Mouse (Mus musculus): ENCODE measurements around the gene Ctnnd2. TPM values are rescaled to one million over a fixed set of nuclear protein-coding genes. Genes with fewer than 3 reads are reported as not detected.

Ctnnd2 gene
- total RNA-seq, 4 experiments from 2014 or later = 232 to 241 (median 238) TPM

DNA sequence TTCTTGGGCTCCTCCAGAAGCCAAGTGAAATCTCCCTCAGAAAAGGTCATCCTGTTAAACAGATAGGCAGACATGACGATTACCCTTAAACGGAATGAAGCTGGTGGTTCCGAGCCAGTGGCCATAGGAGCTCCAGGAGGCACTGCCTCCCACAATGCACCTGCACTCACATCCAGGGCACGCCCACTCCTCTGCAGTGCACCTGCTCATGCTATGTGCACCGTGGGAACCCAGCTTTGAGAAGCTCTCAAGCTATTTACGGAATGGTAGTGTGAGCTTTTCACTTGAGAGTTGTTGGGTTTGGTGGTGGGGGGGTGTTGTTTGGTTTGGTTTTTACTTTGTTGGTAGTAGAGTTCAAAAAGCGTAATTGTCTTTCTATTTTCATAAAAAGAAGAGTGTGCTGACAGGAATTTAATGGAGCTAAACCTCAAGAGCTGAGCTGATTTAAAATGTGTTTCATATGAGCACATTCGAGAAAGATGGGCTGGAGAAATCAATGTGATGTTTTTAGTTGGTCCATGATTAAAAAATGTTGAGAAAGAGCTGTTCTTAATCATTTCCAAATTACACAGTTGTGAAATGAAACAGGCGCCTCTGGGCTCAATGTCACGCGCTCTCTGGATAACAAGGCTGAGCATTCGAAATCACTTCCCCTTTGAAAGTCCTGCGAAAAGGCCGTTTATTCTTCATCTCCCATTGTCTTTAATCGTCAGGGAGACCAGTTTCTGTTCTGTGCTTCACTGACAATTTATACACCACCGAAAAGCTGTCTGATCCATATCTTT lies 802.8 kb downstream of the Ctnnd2 start:
- DNase-seq (ENCODE audit: low spot score in 2 of 2) = peak in 1 of 2 experiments; percentile 69

DNA sequence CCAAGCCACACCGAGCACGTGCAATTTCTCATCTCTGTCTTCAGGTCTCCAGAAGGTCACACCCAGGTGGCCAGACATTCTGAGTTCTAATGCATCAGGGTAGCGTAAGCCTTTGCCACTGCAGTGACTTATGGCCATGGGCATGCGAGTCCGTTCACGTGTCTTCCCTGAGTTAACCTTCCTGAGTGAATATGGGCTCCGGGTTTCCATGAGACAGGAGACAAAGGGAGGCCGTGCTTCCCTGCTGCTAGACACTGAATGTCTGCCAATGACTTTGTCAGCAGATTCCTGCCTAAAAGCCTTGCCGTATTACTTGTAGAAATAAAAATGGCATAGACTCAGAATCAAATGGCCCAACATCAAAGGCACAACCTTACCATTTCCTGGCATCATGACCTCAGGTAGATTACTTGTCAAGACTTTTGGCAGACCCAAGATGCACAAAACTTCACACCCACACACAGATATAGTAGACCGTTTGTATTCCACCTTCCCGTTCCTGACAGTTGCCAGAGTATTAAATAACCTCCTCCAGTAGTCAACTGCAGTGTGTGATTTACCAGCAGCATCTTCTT lies 804.9 kb downstream of the Ctnnd2 start:
- DNase-seq (ENCODE audit: low spot score in 2 of 2) = peak in 1 of 2 experiments; percentile 17

DNA sequence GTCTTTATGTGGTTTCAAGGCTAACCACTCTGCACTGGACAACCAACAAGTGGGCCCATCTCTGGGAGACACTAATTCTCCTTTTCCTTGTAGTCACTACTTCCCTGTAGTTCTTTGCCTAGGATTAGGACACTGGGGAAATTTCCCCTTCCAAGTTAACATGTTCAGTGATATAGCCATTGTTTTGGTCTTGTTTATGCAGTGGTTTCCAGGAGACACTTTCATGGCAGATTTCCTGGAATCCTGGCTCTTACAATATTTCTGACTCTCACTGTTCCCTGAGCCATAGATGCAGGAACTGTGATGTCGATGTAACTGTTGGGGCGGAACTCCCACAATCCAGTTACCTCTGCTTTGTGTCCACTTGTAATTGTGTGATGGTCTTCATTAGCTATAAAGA lies 814.5 kb downstream of the Ctnnd2 start:
- DNase-seq (ENCODE audit: low spot score in 2 of 2) = no peak

DNA sequence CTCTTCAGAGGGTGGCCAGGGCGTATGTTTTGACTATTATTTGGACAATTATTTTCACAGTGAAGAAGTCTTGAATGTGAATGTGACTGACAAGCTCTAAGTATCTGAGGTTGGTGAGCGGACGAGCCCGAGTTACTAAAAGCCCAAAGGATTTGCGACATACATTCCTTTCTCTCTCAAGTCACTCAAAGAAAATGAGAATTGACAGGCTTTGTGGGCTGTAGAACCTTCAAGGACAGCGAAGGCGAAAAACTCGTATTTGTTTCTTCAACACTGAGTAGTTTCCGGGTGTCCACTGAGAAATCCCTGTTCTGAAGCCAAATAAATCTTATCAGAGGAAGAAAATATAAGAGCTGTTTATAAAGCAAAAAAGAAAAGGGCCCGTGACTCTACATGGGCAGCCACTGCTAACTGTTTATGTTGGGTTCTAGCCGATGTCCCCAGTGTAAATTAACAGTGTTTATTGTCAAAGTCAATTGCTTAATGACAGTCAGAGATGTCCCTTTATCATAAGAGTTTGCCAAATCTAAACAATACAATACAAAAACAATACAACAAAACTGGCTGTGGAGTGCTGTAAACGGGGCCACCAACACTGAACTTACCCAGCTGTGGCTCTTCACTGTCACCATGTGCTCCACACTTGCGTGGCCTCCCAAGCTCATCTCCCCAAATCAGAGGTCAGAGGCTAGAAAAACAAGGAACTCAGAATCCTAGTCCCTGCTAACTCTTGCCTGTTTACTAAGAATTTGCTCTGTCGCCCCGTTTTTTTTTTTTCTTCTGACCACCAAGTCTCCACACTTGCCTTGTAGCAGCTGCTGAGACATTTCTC lies 818.2 kb downstream of the Ctnnd2 start:
- DNase-seq (ENCODE audit: low spot score in 2 of 2) = no peak

- peak in 1 of 2 experiments; percentile 30 for DNase-seq (ENCODE audit: low spot score in 2 of 2)
These were observed 820.0 kb downstream of the Ctnnd2 start for GRCm38 (mm10) chr15:30992357-30992756.

- no peak for DNase-seq (ENCODE audit: low spot score in 2 of 2)
These were observed 820.5 kb downstream of the Ctnnd2 start for GRCm38 (mm10) chr15:30992901-30993300.

- no peak for DNase-seq (ENCODE audit: low spot score in 2 of 2)
These were observed 823.0 kb downstream of the Ctnnd2 start for GRCm38 (mm10) chr15:30995346-30995745.

GRCm38 (mm10) chr15:31004468-31004867 lies 832.1 kb downstream of the Ctnnd2 start:
- DNase-seq (ENCODE audit: low spot score in 2 of 2) = no peak

DNA sequence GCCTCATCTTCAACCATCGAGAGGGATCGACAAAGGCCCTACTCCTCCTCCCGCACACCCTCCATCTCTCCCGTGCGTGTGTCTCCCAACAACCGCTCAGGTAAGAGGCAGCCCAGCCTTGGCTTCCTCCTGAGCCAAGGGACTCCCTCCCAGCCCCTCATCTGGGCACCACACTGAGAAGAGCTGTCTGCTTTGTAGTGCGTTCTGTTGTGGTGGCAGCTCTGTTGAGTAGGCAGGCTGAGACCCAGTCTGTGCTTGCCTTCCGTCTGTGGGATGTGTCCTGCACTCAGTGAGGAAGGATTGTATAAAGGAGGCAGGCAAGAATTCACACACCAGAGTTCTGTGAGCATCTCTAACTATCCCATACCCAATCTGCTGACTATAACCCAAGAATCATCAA lies 832.6 kb downstream of the Ctnnd2 start:
- no peak for DNase-seq (ENCODE audit: low spot score in 2 of 2)

GRCm38 (mm10) chr15:31006050-31006824 lies 833.8 kb downstream of the Ctnnd2 start:
- no peak for DNase-seq (ENCODE audit: low spot score in 2 of 2)

- DNase-seq (ENCODE audit: low spot score in 2 of 2) = no peak
These were observed 834.4 kb downstream of the Ctnnd2 start for GRCm38 (mm10) chr15:31006825-31007157.

- no peak for DNase-seq (ENCODE audit: low spot score in 2 of 2)
These were observed 836.2 kb downstream of the Ctnnd2 start for GRCm38 (mm10) chr15:31008594-31008993.

DNA sequence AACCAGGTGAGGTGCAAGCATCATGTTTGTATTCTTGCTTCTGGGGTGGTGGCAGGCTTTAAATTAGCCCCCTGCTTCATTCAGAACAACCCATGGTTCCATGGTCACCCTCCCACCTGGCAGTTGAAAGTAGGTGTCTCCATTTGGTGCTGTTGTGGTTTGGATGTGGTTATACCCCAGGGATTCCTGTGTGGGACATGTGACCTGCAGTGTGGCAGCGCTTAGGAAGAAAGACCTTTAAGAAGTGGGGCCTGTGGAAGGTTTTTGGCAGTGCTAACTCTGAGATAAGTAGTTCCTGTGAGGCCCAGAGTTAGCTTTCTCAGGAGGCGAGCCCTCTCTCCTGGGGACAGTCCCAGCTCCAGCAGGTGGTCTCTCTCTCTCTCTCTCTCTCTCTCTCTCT lies 848.4 kb downstream of the Ctnnd2 start:
- DNase-seq (ENCODE audit: low spot score in 2 of 2) = no peak

GRCm38 (mm10) chr15:31022012-31022411 lies 849.6 kb downstream of the Ctnnd2 start:
- no peak for DNase-seq (ENCODE audit: low spot score in 2 of 2)

DNA sequence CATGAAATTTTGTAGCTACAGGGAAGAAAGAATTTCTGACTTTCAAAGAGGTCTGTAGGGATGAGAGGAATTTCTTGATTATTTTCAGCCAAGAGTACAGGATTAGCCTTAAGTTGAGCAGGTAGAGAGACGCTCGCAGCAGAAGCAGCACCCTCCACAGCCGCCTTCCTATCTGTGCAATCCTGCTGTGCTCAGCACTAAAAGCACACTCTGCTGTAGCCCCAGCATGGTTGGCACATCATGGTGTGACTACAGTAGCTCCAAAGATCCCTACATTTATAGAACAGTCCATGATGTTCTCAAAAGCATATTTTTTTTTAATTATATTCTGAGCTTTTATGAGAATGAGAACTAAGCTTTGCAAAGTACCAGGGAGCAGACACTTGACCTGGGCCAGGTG lies 850.1 kb downstream of the Ctnnd2 start:
- DNase-seq (ENCODE audit: low spot score in 2 of 2) = no peak

DNA sequence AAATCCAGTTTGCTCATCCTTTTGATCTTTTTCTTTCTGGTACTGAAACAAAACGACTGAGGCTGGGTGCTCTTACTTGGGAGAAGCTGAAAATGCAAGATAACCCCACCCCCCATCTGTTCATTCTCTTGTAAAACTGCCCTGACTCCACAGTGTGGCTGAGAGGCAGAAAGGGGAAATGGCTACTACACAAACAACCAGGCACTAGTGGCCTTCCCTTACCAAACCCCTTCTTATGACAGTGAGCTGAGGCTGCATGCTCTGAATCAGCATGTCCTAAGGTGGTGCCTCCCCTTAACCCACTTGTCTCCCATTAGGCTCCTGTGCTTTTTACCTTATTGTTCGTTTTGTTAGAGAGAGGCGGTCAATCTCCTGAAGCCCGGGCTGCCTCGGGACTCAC lies 851.4 kb downstream of the Ctnnd2 start:
- no peak for DNase-seq (ENCODE audit: low spot score in 2 of 2)

GRCm38 (mm10) chr15:31027448-31028230 lies 855.2 kb downstream of the Ctnnd2 start:
- DNase-seq (ENCODE audit: low spot score in 2 of 2) = no peak

- no peak for DNase-seq (ENCODE audit: low spot score in 2 of 2)
These were observed 872.6 kb downstream of the Ctnnd2 start for GRCm38 (mm10) chr15:31044983-31045382.

DNA sequence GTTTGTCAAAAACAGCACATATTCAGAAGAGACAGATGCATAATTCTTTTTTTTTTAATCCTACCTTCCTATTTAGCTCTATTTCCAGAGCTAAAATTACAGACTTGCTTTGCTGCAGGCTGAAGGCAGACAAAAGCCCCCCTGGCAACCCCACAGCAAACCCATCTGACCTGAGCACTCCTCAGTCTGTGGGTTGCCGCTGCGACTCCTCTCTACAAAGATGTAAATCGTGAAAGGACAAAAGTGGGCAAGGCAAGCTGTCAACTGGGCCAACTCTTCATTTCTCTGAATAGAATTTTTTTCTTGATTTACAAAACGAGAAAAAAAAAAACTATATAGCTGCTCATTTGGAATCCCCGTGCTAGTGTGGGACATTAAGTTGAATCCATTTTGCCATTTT lies 879.1 kb downstream of the Ctnnd2 start:
- no peak for DNase-seq (ENCODE audit: low spot score in 2 of 2)

DNA sequence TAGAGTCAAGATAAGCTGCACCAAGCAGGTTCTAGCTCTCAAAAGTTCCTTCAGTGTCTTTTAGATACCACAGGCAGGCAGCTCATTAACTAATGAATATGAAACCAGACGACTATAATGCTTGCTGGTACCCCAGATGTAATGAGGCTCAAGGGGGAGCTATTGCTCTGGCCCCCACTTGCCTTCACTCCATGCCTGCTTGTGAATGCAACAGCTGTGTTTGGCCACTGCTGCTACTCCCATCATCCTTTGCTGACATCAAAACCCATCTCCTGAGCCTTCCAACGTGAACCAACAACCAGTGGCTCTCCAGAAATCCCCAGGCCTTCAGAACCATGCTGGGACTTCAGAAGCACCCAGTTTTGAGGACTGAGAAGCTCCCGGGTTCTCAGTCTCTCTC lies 883.8 kb downstream of the Ctnnd2 start:
- no peak for DNase-seq (ENCODE audit: low spot score in 2 of 2)

GRCm38 (mm10) chr15:31058315-31058714 lies 885.9 kb downstream of the Ctnnd2 start:
- no peak for DNase-seq (ENCODE audit: low spot score in 2 of 2)

Data from left cerebral cortex, adult 8-10 months (tissue).